16 mouse cellular contexts compared by ENCODE assay signal in the genomic region with DNA sequence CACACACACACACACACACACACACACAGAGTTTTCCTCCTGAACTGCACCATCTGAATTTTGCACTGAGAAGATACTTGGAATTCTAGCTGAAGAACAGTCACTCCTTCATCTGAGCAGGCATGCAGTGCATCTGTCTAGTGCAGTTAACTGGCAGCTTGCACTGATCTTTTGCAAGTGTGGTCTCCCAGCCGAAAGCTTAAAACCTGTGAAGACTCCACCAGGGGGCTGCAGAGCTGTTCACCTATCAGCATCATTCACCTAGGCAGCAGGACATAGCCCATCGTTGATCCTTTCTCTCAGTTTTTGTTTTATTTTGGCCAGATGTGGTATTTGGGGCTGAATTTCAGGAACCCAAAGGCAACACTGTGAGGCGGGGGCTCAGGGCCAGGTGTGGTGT. TPM values are rescaled to one million over a fixed set of nuclear protein-coding genes. Genes with fewer than 3 reads are reported as not detected.
A peak's percentile ranks its signal among the peaks of the same experiment; 100 is the strongest.
DNase-seq lines count a peak whose midpoint lies in the region; ATAC-seq and TF ChIP-seq lines count a peak whose summit lies in the region.
"Had no signal": no experiment of that assay in that cellular context is flagged by ENCODE, and none has a peak within 500 bp of the region (broad histone marks: within the 10 kb centered on the region; RNA-seq: fewer than 3 reads in every experiment).

No protein-coding gene starts in this region.

- no peaks in the 10 kb centered on the region for H3K27me3 ChIP-seq in forebrain, embryonic 16.5 days (replicated peaks; ENCODE audit: control insufficient read depth, insufficient read depth, low read length)
- H3K27me3 ChIP-seq in midbrain, embryonic 15.5 days (replicated peaks), result no peaks in the 10 kb centered on the region

- ATAC-seq in forebrain, embryonic 16.5 days, result peak; percentile 16; the same call in 1 of the 2 replicates
- 0 out of 2 replicates have a peak, but pooled peaks have one; percentile 29 for ATAC-seq in midbrain, embryonic 15.5 days (replicated peaks)
- ATAC-seq: CD4-positive, CD25-positive, alpha-beta regulatory T cell, adult 4 months had no signal

- peaks cover 57% of the 10 kb centered on the region for H3K4me1 ChIP-seq in forebrain, embryonic 16.5 days (replicated peaks; ENCODE audit: control insufficient read depth, insufficient read depth, low read length)
- peaks cover 72% of the 10 kb centered on the region for H3K4me1 ChIP-seq in midbrain, embryonic 15.5 days

- H3K4me3 ChIP-seq in left cerebral cortex, adult 2 months, result no peak overlapping the region
- H3K4me3 ChIP-seq in forebrain, embryonic 16.5 days (replicated peaks; ENCODE audit: low read length), result no peak overlapping the region
- H3K4me3 ChIP-seq in midbrain, embryonic 15.5 days, result no peak overlapping the region
- H3K4me3 ChIP-seq: heart, adult 2 months had no signal

- 0 out of 2 replicates have a peak overlapping the region, but pooled peaks have one; percentile 24 for H3K27ac ChIP-seq in left cerebral cortex, adult 2 months
- H3K27ac ChIP-seq in forebrain, embryonic 16.5 days (ENCODE audit: low read length), result peak overlapping the region; percentile 12; the same call in 1 of the 2 replicates
- H3K27ac ChIP-seq in midbrain, embryonic 15.5 days, result 0 out of 2 replicates have a peak overlapping the region, but pooled peaks have one; percentile 20
- H3K27ac ChIP-seq: heart, adult 2 months had no signal

- TF ChIP-seq CTCF in left cerebral cortex, adult 2 months (IDR thresholded peaks at IDR 0.05), result no peak

- H3K36me3 ChIP-seq in forebrain, embryonic 16.5 days (ENCODE audit: control insufficient read depth, insufficient read depth), result peaks cover 7% of the 10 kb centered on the region; the same call in 1 of the 2 replicates
- H3K36me3 ChIP-seq in midbrain, embryonic 15.5 days (replicated peaks), result peaks cover 13% of the 10 kb centered on the region; the same call in 1 of the 2 replicates

- 37% methylated on average over 3 of the region's 3 CpGs for WGBS in forebrain, embryonic 16.5 days
- 56% methylated on average over 3 of the region's 3 CpGs for WGBS in midbrain, embryonic 15.5 days

- H3K9ac ChIP-seq in forebrain, embryonic 16.5 days (replicated peaks; ENCODE audit: low read depth, low read length), result no peak overlapping the region
- H3K9ac ChIP-seq in midbrain, embryonic 15.5 days, result no peak overlapping the region

- intact Hi-C loops in left cerebral cortex, adult 2 months (cut with DNase I), result no loop called here
- intact Hi-C loops in left cerebral cortex, postnatal 10 days (cut with DNase I), result loop anchor here (5.0 kb wide), 1 partner anchor 337 kb away; no protein-coding TSS in a partner anchor

- H3K9me3 ChIP-seq in forebrain, embryonic 16.5 days (ENCODE audit: control insufficient read depth, low read length), result no peaks in the 10 kb centered on the region
- no peaks in the 10 kb centered on the region for H3K9me3 ChIP-seq in midbrain, embryonic 15.5 days

- DNase-seq in left cerebral cortex, adult 2 months (ENCODE audit: extremely low spot score in 1 of 2, low spot score in 2 of 2), result no peak
- no peak for DNase-seq in left cerebral cortex, adult 18-20 months (ENCODE audit: low spot score in 2 of 2)
- peak; percentile 18 for DNase-seq in ZHBTc4 (ENCODE audit: low read depth, low spot score)
- no peak for DNase-seq in heart, adult 9 months (ENCODE audit: low spot score in 2 of 2)
- DNase-seq in testis, postnatal 14 days (ENCODE audit: low spot score), result no peak
- no peak for DNase-seq in left cerebral cortex, postnatal 10 days (ENCODE audit: extremely low spot score in 1 of 2, low spot score in 2 of 2)
- DNase-seq: adrenal gland, postnatal 14 days; cerebellum, postnatal 14 days; heart, adult 2 months; heart, postnatal 4 days; kidney, postnatal 10 days; lung, postnatal 10 days had no signal

- no peak overlapping the region for H3K4me2 ChIP-seq in forebrain, embryonic 16.5 days (ENCODE audit: low read length)
- H3K4me2 ChIP-seq in midbrain, embryonic 15.5 days, result no peak overlapping the region
- H3K4me2 ChIP-seq: liver, embryonic 11.5 days had no signal

RNA-seq across cellular contexts. Expression of gene Map1b, which starts 15.7 kb away (rescaled TPM):
- 100 to 1,000 TPM; 630 to 695 TPM for total RNA-seq in left cerebral cortex, adult 2 months (2021)
- total RNA-seq in left cerebral cortex, adult 18-20 months (2021), result 100 to 1,000 TPM; 597 to 612 TPM
- 1,972 and 2,055 TPM in 2 replicates for polyA plus RNA-seq in forebrain, embryonic 16.5 days (2015; fragmentation: Nextera tagmentation; extraction: Ambion mirVana)
- polyA plus RNA-seq in midbrain, embryonic 15.5 days (2015; fragmentation: Nextera tagmentation; extraction: Ambion mirVana), result 2,126 and 2,223 TPM in 2 replicates
- 1,000 to 10,000 TPM; 1,022 to 1,154 TPM for total RNA-seq in left cerebral cortex, postnatal 10 days (2021)
